Mouse (Mus musculus): Measurements from ENCODE around the gene Iqcd. TPM values are rescaled to one million over a fixed set of nuclear protein-coding genes. Genes with fewer than 3 reads are reported as not detected.
A peak's percentile ranks its signal among the peaks of the same experiment; 100 is the strongest.

Gene Iqcd
- total and polyA plus RNA-seq, 2 experiments = 0.09 to 0.22 TPM

DNA sequence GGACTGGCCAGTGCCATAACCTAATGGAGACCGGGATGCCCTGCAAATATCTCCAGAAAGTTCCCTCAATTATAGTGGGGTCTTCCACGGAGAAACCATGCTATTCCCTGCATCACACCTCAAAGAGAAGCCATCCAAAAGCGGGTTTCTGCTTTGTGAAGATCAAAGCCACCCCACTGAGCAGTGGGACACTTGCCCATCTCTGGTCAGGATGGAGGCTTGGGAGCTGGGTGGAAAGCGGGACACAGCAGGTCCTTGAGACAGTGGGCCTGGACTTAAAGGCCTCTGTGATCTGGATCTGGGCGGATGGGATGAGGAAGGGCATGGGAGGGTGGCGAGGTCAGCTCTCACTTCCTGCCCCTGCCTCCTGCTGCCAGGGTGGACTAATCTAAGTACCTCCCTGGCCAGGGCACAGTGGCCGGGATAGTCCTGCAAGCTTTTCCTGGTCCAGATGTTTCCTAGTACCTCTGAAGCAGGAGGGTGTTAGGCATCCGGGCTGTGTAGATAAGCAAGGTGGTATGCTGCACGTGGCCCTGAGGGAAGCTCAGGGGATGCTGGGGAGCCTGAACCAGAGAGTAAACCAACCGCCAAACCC is 14.2 kb upstream of the Iqcd start:
- Histone ChIP-seq H3K27ac (replicated peaks; ENCODE audit: insufficient read depth, low read depth, low read length) (no peak overlapping the region), H3K79me2 (ENCODE audit: control insufficient read depth, insufficient read depth, low read length) (peaks cover 36% of the 10 kb centered on the region), H3K27me3 (ENCODE audit: control insufficient read depth, insufficient read depth, low read length) (no peaks in the 10 kb centered on the region), H3K4me1 (ENCODE audit: control insufficient read depth, insufficient read depth, low read length) (peaks cover 30% of the 10 kb centered on the region), H3K36me3 (ENCODE audit: control insufficient read depth, insufficient read depth, low read length) (no peaks in the 10 kb centered on the region), H3K9ac (ENCODE audit: low read depth, low read length) (no peak overlapping the region), H3K4me3 (ENCODE audit: insufficient read depth, low read depth, low read length) (no peak overlapping the region)
- TF ChIP-seq CTCF (IDR thresholded peaks at IDR 0.05; ENCODE audit: low read depth, low read length) (no peak), POLR2A (IDR thresholded peaks at IDR 0.05; ENCODE audit: extremely low read depth, insufficient read depth, low read length) (no peak)
- no peak for DNase-seq (ENCODE audit: extremely low read depth, low read depth, low spot score)
- 80% methylated on average over 10 of the region's 10 CpGs for WGBS

DNA sequence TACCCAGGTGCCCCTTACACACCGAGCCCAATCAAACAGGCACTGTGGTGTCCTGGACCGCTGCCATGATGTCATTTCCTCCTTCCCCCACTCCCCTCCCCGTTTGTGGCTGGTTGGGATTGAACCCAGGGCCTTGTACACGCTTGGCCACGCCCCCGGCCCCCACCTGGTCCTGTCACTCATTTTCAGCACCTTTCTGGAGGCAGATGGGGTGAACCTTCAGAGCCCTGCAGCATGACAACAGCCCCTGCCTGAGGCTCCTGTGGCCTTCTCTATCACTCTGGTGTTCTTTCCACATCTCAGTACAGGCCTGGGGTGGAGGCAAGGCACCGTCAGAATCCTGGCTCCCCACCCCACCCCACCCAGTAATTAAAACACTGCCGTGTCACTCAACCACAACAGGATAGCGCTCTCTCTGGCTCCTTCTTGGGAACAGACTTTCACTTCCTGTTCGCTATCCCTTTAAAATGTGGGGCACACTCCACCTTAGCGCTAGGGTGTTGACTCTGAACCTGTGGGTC is 12.0 kb upstream of the Iqcd start:
- Histone ChIP-seq H3K36me3 (ENCODE audit: control insufficient read depth, insufficient read depth, low read length) (peaks cover 4% of the 10 kb centered on the region; the same call in 1 of the 2 replicates), H3K27me3 (ENCODE audit: control insufficient read depth, insufficient read depth, low read length) (no peaks in the 10 kb centered on the region), H3K27ac (replicated peaks; ENCODE audit: insufficient read depth, low read depth, low read length) (peak overlapping the region; percentile 49; the same call in 1 of the 2 replicates), H3K9ac (ENCODE audit: low read depth, low read length) (no peak overlapping the region), H3K79me2 (ENCODE audit: control insufficient read depth, insufficient read depth, low read length) (peaks cover 35% of the 10 kb centered on the region), H3K4me3 (ENCODE audit: insufficient read depth, low read depth, low read length) (no peak overlapping the region), H3K4me1 (ENCODE audit: control insufficient read depth, insufficient read depth, low read length) (peaks cover 27% of the 10 kb centered on the region)
- DNase-seq (ENCODE audit: extremely low read depth, low read depth, low spot score) = no peak
- TF ChIP-seq CTCF (IDR thresholded peaks at IDR 0.05; ENCODE audit: low read depth, low read length) (no peak), POLR2A (IDR thresholded peaks at IDR 0.05; ENCODE audit: extremely low read depth, insufficient read depth, low read length) (no peak)
- WGBS = 50% methylated on average over 11 of the region's 11 CpGs

DNA sequence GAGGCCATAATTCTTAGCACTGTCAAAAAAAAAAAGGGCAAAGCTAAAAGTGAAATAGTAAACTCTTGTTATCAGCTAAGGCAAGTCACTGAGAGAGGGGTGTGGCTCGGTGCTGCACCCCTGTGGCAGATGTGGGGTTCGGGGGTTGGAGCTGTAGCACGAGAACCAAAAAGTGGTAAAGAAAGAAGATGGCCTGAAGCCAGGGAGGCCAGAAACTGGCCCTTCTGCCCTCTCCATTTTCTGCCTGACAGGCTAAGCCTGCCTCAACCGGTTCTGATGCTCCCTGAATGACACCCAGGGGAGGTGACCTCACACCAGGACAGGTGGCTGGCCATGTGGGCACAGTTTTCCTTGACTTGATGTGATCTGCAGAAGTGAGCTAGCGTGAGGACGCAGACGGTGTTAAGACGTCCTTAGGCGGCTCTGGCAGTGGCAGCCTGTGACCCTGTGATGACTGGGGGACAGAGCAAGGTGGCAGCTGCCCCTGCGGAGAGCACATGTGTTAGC is 10.8 kb upstream of the Iqcd start:
- H3K27me3 ChIP-seq (ENCODE audit: control insufficient read depth, insufficient read depth, low read length) = no peaks in the 10 kb centered on the region
- H3K79me2 ChIP-seq (ENCODE audit: control insufficient read depth, insufficient read depth, low read length) = peaks cover 32% of the 10 kb centered on the region
- 67% methylated on average over 10 of the region's 10 CpGs for WGBS
- no peak overlapping the region for H3K9ac ChIP-seq (ENCODE audit: low read depth, low read length)
- H3K27ac ChIP-seq (replicated peaks; ENCODE audit: insufficient read depth, low read depth, low read length) = no peak overlapping the region
- DNase-seq (ENCODE audit: extremely low read depth, low read depth, low spot score) = no peak
- peaks cover 24% of the 10 kb centered on the region for H3K4me1 ChIP-seq (ENCODE audit: control insufficient read depth, insufficient read depth, low read length)
- peaks cover 9% of the 10 kb centered on the region for H3K36me3 ChIP-seq (ENCODE audit: control insufficient read depth, insufficient read depth, low read length)
- H3K4me3 ChIP-seq (ENCODE audit: insufficient read depth, low read depth, low read length) = no peak overlapping the region
- TF ChIP-seq POLR2A (IDR thresholded peaks at IDR 0.05; ENCODE audit: extremely low read depth, insufficient read depth, low read length) (no peak), CTCF (IDR thresholded peaks at IDR 0.05; ENCODE audit: low read depth, low read length) (peak; percentile 32)

DNA sequence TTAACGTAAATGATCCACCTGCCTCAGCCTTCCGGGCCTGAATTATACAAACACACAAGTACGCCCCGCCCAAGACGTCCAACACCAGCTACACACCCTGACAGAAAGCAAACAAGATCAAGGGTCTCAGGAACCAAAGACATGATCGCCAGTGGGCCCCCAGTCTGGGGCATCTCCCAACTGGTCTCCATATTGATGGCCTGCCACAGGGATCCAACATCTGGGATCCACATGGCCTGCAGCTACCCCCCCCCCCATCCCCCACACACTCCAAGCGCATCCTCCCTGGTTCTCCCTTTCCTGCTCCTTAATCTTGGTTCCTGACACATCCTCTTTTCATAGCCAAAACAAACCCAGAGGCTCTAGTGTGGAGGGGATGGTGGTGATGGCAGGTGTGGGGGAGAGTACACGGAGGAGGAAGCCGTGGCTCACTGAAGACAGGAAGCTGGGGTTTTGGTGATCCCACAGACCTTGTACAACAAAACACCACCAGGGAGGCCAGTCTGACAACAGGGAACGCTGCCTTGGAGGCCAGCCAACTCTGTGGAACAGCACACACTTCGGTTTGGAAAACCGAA is 10.2 kb upstream of the Iqcd start:
- Histone ChIP-seq H3K4me3 (ENCODE audit: insufficient read depth, low read depth, low read length) (no peak overlapping the region), H3K4me1 (ENCODE audit: control insufficient read depth, insufficient read depth, low read length) (peaks cover 24% of the 10 kb centered on the region)

DNA sequence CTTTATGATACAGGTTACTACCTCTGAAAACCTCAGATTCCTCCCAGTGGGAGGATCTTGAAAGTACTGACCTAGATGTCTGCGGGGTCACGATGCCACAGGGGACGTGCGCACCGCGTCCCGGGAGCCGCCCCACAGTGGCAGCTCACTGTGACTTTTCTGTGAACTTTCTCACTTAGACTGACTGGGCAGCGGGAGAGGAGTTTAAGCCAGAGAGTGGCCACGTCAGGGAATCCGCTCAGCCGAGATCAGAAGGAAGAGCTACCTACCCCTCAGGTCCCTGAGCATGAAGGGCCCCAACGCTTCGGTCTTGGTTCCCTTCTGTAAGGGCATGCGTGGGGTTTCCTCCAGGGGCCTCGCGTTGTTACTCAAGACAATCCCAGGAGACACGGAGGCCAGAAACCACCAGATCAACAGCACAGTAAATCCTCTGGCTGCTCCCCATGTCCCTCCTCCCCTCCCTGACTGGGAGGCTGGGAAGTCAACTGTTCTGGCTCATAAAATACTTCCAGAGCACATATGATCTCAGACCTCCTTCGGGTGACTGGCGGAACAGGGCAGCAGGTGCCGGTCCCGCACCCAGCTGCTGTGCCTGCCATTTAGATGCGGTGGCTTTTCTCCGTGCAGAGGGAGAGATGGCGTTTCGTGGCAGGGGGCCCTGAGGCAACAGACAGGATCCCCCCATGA is 9.5 kb upstream of the Iqcd start:
- peaks cover 14% of the 10 kb centered on the region for H3K36me3 ChIP-seq (ENCODE audit: control insufficient read depth, insufficient read depth, low read length)
- peak overlapping the region; percentile 30; the same call in 1 of the 2 replicates for H3K9ac ChIP-seq (ENCODE audit: low read depth, low read length)
- no peak overlapping the region for H3K4me3 ChIP-seq (ENCODE audit: insufficient read depth, low read depth, low read length)
- DNase-seq (ENCODE audit: extremely low read depth, low read depth, low spot score) = peak; percentile 65
- TF ChIP-seq POLR2A (IDR thresholded peaks at IDR 0.05; ENCODE audit: extremely low read depth, insufficient read depth, low read length) = no peak
- no peaks in the 10 kb centered on the region for H3K27me3 ChIP-seq (ENCODE audit: control insufficient read depth, insufficient read depth, low read length)
- WGBS = 31% methylated on average over 26 of the region's 26 CpGs
- peaks cover 34% of the 10 kb centered on the region for H3K79me2 ChIP-seq (ENCODE audit: control insufficient read depth, insufficient read depth, low read length)
- H3K4me1 ChIP-seq (ENCODE audit: control insufficient read depth, insufficient read depth, low read length) = peaks cover 24% of the 10 kb centered on the region
- H3K27ac ChIP-seq (replicated peaks; ENCODE audit: insufficient read depth, low read depth, low read length) = peak overlapping the region; percentile 55

More for the DNA sequence above, 10.2 kb upstream of the Iqcd start:
- Histone ChIP-seq H3K36me3 (ENCODE audit: control insufficient read depth, insufficient read depth, low read length) (peaks cover 11% of the 10 kb centered on the region), H3K9ac (ENCODE audit: low read depth, low read length) (no peak overlapping the region), H3K27me3 (ENCODE audit: control insufficient read depth, insufficient read depth, low read length) (no peaks in the 10 kb centered on the region), H3K27ac (replicated peaks; ENCODE audit: insufficient read depth, low read depth, low read length) (no peak overlapping the region), H3K79me2 (ENCODE audit: control insufficient read depth, insufficient read depth, low read length) (peaks cover 37% of the 10 kb centered on the region)
- WGBS = 49% methylated on average over 12 of the region's 12 CpGs
- TF ChIP-seq CTCF (IDR thresholded peaks at IDR 0.05; ENCODE audit: low read depth, low read length) = no peak
- TF ChIP-seq POLR2A (IDR thresholded peaks at IDR 0.05; ENCODE audit: extremely low read depth, insufficient read depth, low read length) = no peak
- peak; percentile 32 for DNase-seq (ENCODE audit: extremely low read depth, low read depth, low spot score)
